Mouse (Mus musculus) CD4-positive, CD25-positive, alpha-beta regulatory T cell (primary cell): ENCODE measurements around the gene Arl1. TPM values are rescaled to one million over a fixed set of nuclear protein-coding genes. Genes with fewer than 3 reads are reported as not detected.

Experiments used
- polyA plus RNA-seq: library from polyadenylated mRNA; unstranded; fragments of 100-300 nt; shearing (Covaris generic); gene quantifications from one replicate; pipeline ENCODE4 v1.2.1, GENCODE M21; 2017

The Arl1 gene
- polyA plus RNA-seq, result 79.7 TPM

DNA sequence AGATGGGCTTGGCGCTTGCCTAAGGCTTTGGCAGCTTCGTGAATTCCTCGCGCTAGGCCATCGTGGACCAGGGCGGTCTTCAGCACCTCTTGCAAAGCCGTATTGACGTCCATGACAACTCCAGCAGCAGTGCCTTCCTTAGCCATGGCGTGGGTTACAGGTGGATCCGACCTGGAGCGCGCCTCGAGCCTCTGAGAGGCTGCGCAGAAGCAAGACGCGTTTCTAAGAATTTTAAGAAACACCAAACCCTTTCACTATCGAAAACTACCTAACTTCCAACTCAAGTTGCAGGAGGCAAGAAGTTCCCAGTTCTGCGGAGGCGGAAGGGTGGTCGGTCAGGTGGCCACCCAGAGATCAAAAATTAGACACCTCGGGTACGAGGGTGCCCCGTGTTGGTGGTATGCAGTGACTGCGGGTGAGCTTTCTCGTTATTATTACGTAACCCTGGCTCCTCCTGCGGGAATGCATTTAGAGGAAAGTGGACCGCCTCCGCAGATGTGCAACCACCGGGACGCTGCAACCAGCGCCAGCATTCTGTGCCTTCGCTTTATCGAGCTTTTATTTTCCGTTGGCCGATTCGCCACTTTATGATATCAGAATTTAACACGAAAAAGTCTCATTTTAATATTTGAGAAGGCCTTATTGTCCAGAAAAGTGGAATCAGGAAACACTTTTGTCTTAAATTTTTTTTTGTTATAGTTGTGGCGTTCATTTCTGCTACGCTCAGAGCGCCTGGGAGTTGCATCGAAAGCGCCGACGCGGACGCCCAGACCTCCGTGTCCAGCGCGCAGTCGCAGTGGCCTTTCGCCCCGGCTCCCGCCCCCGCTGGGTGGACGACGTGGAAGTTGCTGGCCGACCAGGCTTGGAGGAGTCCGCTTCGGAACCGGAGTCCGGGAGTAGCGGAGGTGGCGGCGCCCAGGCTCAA, at the start of gene Arl1:
Gene Arl1, plus strand, starts transcription at position 288 of the 925 bp plus-strand sequence.

DNA sequence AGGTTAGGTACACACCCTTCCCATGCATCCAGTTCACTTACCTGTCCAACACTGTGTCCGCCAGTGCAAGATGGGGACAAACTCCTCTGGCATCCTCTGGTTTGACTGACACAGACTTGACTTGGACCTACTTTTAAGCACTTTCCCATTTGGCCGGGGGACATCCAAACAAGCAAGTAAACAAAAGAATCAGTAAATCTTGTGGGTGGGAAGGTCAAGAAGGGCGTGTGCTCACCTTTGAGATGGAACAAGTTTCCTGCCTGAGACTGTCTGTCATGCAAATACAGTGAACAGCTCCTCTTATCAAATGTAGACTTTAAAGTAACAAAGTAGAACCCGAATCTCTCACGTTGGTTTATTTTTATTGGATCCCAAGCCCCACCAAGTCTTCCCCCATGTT, 45.7 kb upstream of the Arl1 start, which contains the start of gene Spic:
Gene Spic, minus strand, starts transcription at position 91 of the 400 bp plus-strand sequence.

Other genes starting within 250 kb of the Arl1 start
- gene Chpt1, start 226.8 kb upstream of the Arl1 start, polyA plus RNA-seq, result 9.7 TPM
- 0.30 TPM for gene Mybpc1, start 125.7 kb upstream of the Arl1 start, polyA plus RNA-seq
- 2.0 TPM for gene Spic, start 45.8 kb upstream of the Arl1 start, polyA plus RNA-seq
- 19.7 TPM for gene Utp20, start 95.9 kb downstream of the Arl1 start, polyA plus RNA-seq
- not detected for gene Slc5a8, start 155.1 kb downstream of the Arl1 start, polyA plus RNA-seq